Mouse (Mus musculus) inflammation-experienced regulatory T-cells (primary cell): ENCODE measurements around the gene Slc9a6. TPM values are rescaled to one million over a fixed set of nuclear protein-coding genes. Genes with fewer than 3 reads are reported as not detected.

Experiments used
- polyA plus RNA-seq, 2 experiments: library from polyadenylated mRNA; unstranded; fragments of 100-300 nt; shearing (Covaris generic); gene quantifications; one replicate each; pipeline ENCODE4 v1.2.1; 2017

Gene Slc9a6
- polyA plus RNA-seq: 10 to 100 TPM; 14.9 to 22.3 TPM

GRCm38 (mm10) chrX:56609623-56610317, at the start of gene Slc9a6:
Gene Slc9a6 (plus strand): TSS chrX:56609757.

GRCm38 (mm10) chrX:56597887-56598640, 11.5 kb upstream of the Slc9a6 start, which contains the start of gene Mmgt1:
Gene Mmgt1 (minus strand): TSS chrX:56598069.

Other genes starting within 250 kb of the Slc9a6 start
- gene Smim10l2a, start 235.2 kb upstream of the Slc9a6 start, polyA plus RNA-seq: 10 to 100 TPM; 10.2 to 10.7 TPM
- gene Gm2174, start 161.8 kb upstream of the Slc9a6 start, polyA plus RNA-seq: not detected
- 10 to 100 TPM; 33.5 to 36.5 TPM for gene Ints6l, start 154.9 kb upstream of the Slc9a6 start, polyA plus RNA-seq
- not detected for gene Gm10477, start 85.0 kb upstream of the Slc9a6 start, polyA plus RNA-seq
- not detected for gene Gm648, start 60.2 kb upstream of the Slc9a6 start, polyA plus RNA-seq
- gene Mmgt1, start 11.7 kb upstream of the Slc9a6 start, polyA plus RNA-seq: 10 to 100 TPM in 1 of 2 experiments, 1 to 10 TPM in 1; 8.0 to 12.3 TPM
- 1 to 10 TPM in 1 of 2 experiments, under 1 TPM in 1; 0.17 to 2.2 TPM for gene Fhl1, start 122.0 kb downstream of the Slc9a6 start, polyA plus RNA-seq
- gene Map7d3, start 212.6 kb downstream of the Slc9a6 start, polyA plus RNA-seq: 1 to 10 TPM in 1 of 2 experiments, under 1 TPM in 1; 0.69 to 1.1 TPM